Mouse (Mus musculus) cerebellum, adult 9-11 months (tissue): ENCODE measurements around the gene Chn2.
A peak's percentile ranks its signal among the peaks of the same experiment; 100 is the strongest.
"Not testable (repeated sequence)": the region's sequence is repeated elsewhere in the genome, so short reads cannot be mapped to it uniquely, and the experiment has no call there.

Source experiments
- DNase-seq: peaks from one replicate; pipeline ENCODE4 v3.0.0; 2022

The Chn2 gene

DNA sequence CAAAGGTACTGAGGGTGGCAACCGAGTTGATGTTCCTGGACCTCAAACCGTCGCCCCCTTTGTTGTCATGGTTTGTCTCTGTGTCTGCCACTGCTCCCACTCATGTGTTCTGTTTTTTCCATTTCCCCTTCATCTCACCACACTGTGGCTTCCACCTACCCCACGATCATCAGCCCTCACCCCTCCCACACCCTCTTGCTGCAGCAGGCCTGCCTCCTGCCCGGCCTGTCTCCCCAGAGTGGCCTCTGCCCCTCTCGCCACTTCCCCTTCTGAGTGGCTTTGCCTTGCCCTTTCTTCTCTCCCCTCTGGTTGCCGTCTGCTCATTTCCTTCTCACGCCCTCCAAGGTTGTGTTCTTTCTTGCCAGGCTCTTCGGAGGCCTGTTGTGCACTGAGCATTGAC, 123.4 kb downstream of the Chn2 start:
- DNase-seq = no peak

DNA sequence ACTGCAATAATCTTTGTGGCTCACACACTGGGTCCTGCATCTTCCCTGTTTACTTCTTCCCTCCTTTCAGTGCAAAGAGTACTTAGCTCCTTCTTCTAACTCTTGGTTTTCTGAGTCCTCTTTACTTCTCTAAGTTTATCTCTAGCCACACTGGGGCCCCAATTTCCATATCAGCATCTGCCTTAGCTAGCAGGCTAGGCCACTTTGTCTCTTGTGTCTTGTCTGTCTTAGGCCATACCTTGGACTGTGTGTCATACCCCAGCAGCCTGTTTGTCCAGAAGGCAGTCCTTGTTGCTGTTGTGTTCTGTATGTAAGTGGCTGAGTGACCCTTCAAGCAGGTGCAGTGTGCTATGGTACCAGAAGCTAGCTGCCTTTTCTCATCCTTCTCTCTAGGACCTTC, 124.3 kb downstream of the Chn2 start:
- no peak for DNase-seq

DNA sequence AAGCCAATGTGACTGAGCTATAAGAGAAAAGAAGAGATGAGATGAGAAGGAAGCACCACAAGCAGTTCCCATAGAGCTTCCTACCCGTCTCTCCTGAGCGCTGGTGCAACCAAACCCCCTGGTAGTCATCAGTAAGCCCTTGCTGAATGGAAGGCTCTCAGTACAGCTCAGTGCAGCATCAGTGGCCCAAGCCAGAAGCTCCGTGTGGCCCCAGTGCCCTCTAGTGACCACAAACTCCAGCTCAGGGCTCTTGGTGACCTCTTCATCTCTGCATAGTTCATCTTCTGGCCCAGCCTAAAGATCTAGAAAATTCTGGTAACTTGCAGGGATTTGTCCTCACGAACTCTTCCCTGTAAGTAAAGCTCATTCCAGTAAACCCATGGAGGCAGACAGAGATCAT, 125.4 kb downstream of the Chn2 start:
- DNase-seq = peak; percentile 72

DNA sequence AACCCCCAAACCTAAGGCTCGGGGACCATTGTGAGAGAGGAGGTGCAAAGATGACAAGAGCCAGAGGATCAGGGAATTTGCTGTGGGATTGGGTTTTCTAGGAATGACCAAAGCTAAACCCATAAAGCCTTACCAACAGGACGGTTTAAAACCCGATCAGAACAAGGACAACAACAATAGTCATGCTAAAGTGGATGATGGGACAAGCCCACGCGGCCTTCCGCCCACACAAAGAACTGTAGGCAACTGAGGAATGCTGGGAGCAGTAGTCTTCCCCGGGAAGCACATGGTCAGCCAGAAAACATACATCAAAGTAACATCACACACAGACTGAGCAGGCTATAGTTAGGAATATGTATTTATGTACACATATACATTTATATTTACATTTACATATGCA, 125.9 kb downstream of the Chn2 start:
- DNase-seq = no peak

DNA sequence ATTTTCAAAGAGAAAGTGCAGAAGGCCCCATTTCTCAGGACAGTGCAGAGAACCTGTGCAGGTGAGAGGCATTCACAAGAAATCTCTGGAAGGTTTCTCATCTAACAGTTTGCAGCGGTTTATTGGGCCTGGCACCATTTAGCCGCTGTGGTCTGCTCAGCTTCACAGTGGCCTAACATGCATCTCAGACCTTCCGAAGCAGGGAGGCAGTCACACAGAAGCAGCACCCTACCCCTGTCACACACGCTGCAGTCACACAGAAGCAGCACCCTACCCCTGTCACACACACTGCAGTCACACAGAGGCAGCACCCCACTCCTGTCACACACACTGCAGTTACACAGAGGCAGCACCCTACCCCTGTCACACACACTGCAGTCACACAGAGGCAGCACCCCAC, 126.5 kb downstream of the Chn2 start:
- no peak for DNase-seq

DNA sequence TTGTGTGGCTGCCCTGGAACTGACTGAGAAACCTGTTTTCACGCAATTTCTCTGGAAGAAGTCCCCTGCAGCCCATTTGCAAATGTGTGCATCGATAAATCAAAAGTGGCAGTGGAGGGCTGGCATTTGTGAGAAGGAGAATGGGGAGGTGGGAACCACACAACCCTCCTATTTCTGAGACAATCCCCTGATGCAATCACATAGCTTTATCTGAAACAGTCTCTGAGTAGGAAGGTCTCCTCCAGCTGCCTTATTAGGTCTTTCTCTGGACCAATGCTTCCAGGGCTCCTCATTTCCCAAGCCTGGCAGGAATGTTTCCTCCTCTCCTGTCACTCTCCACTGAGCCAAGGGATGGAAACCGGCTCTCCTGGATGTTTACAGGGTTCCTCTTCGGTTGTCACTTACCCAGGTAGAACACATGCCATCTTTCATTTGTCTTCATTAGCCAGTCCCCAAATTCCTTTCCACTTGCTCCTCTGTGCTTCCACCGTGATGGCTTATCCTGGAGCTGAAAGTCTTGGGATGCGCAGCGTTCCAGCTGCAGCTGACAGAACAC, 127.7 kb downstream of the Chn2 start:
- DNase-seq = no peak

DNA sequence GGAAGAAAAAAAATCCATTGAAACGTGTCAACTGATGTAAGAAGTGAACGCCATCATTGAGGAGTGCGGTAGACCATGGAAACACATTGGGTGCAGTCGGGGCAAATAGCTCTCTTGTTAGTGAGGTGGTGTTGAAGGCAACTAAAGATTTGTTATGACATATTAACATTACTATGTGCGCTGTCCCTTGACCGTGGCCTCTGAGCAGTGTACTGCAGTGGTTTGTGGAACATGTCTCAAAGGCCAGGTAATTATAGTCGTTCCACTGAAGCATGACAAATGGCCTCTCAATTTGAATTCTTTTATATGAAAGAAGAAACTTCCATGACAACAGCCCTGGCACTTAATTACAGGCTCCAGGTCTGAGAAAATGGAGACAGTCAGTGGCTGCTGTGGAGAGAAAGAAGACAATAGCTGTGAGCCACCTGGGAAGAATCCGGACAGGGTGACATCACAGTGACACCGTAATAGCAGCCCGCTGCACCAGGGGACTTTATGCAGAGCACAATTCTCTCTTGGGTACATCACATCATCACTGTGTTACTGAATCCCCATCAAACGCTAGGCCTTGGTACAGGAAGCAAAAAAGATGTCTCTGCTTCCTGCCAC, 131.0 kb downstream of the Chn2 start:
- DNase-seq = no peak

DNA sequence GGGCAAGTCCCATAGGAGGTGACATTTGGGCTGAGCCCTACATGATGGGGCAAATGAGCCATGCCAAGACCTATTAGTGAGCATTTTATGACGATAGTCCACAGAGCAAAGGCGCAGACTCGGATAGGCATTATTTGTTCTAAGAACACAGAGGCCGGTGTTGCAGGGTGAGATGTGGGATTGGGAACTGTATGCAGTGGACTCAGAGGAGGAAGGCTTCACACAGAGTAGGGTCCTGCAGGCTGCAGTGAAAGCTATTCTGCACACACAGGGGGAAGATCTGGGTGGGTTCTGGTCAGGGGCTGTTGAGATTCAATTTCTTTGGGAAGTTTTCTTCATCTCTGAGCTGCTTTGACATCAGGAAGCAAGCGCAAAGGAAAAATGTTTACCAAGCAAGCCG, 132.0 kb downstream of the Chn2 start:
- no peak for DNase-seq

DNA sequence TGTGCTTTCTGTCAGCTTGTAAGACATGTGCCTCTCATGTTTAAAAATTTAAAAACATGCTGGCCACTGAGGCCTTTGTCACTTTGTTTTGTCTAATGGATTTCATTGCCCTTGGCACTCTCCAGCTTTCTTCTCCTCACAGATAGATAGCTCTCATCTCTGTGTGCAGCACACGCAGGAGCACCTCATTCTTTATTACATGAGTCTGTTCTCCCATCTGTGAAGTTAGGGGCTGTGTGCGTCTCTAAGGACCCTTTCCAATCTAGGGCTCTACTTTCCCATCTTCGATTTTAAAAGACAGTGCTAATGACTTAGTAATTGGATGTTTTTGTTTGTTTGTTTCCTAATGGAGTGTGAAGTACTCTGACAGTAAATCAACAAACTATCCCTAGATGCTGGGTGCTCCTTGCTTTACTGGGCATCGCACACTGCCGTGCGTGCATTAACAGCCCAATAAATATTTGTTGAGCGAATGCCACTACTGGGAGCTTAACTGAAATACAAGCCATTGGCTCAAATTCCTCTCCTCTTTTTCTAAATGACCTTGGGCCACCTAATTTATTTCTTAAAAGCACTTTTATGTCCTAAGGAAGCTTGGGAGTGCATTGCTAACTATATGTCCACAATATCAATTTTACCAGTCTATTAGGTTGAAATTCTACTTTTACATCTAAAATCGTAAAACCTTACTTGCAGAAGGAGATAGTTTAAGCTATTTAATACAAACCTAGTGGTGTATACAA, 136.3 kb downstream of the Chn2 start:
- DNase-seq = no peak

DNA sequence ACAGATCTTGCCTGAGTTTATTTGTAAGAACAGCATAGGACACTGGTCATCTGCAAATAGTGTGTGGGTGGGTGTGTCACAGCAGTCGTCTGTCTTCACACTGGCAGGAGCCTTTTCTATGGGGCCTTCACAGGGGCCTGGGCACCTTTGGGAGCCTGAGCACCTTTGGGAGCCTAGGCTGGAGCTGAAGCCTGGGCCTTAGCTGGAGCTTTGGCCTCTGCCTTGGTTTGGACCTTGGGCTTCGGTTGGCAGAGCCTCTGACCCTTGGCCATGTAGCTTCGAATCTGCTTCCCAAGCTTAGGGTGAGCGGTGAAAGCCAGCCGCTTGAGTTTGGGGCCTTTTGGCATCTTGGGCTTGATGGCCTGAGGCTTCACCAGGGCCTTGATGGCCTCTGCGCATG, 137.7 kb downstream of the Chn2 start:
- DNase-seq = not testable (repeated sequence)

DNA sequence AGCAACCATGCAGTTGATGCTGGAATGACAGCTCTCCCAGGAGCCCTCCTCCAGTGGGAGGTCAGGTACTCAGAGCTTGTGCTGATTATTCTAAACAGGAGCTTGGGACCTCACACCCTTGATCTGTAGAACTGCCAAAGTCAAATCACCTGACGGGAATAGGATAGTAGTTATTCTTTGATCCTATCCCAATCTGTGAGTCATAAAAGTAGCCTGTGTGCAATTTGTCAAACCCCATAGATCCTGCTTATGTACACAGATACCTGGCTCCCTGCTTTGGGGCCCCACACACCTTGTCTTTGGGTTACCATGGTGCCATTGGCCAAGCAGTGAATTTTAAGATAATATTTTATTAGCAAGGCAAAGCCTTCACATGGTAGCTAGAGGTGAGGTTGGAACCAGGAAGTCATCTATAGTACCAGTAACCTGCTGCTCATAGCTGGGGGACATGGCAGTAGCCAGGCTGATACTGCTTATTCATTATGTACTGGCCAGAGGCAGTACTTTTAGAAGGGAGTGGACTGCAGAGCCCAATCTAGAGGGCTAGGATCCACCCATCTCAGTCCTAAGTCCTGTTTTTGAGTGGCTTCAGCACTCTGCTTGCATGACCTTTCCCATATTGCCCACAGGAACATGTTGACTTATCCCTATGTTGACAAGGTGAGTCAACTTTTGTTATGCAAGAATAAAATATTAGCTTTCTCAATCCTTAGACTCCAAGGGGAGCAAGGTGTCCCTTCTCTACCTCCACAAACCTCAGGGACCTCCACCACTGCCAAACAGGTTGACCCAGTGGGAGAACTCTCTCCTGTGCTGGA, 139.9 kb downstream of the Chn2 start:
- no peak for DNase-seq

DNA sequence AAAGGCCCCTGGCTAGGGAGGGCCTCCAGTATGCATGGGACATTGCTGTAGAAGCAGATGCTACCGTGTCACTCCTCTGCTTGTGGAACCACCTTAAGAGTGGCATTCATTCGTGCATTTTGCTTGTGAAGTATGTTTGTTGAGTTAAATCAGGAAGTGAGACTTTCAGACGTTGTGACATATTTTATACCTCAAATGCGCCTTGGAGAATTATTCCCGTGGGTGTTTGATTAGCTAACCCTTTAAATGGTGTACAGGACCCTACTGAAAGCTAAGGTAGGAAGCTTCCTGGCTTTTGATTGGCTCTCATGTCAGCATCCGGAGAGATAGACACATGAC, 140.5 kb downstream of the Chn2 start:
- DNase-seq = no peak

DNA sequence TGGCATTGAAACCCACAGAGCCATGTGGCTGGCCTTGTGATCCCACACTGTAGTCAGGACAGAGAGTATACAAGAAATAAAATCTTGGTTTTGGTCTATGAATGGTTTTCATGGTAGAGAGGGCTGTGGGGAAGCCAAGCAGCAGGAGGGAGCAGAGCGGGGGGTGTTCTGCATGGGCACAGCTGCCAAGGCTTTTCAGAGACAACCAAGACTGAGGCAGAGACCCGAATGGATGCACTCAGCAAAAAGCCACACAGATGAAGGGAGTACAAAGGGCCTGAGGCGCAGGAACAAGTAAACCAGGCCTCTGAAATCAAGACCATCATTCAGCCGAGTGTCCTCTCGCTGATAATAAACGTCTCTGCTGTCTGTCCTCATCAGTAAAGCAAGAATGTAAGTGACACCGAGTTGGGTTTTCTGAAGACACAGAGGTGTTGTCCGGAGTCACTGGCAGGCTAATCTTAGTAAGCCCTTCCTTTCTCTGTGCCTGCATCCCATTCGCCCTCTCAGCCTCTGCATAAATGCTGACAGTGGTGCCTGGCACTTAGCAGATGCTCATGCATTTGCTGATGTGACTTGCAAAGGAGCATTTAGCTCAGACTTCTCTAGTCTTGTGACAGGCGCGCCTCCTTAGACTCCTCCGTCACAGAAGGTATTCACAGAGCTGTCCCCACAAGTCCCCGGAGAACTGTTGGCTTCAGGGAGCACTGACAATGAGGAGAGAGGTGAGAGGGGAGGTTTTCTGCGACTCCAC, 144.6 kb downstream of the Chn2 start:
- DNase-seq = no peak

DNA sequence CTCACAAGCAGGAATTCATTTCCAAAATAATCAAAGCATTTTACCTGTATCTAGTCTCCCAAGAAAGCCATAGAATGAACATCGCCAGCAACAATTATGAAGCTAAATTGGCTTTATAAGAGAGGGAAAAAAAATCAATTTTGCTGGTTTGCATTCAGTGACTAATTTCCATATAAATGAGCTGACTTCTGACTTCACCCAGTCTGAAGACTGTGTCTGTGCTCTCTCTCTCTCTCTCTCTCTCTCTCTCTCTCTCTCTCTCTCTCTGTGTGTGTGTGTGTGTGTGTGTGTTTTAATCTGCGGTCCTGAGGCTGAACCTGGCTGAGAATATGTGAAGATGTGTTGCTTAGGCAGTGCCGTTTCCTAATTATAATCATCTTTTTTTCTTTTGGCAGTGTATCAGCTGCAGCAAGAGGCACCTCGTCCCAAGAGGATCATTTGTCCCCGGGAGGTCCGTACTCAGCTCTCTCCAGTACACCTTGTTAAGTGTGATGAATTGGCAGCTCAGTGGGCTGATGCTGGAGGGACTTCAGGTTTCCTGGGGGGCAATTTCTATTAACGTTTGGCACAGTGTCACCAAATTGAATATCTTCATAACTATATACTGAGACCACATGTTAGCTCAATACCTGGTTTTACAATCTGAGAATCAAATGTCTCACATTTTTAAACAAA, 154.4 kb downstream of the Chn2 start:
- DNase-seq = no peak

DNA sequence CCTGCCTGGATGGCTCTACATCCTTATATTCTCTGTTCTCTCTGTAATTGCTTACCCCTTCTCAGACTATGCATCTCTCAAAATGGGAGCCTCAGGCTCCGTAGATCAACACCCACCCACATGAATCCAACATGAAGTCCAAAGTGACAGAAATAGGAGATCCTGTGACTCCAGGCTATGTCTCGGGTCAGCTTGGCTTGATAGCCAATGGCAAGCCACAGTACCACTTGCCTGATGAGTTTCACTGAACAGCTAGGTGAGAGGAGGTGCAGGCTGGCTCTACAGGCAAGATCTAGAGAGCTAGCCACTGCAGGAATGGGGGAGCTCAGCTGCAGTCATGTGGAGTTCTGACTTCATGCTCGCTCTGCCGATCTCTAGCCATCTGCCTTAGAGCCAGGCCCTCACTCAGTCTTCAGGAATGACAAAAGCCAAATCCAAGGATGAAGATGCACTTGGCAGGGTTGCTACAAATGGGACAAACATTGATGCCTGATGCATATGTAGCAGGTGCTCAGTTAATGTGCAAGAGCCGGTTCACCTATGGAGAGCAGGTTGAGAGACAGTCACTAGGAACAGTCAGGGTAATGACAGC, 158.6 kb downstream of the Chn2 start:
- peak; percentile 52 for DNase-seq

DNA sequence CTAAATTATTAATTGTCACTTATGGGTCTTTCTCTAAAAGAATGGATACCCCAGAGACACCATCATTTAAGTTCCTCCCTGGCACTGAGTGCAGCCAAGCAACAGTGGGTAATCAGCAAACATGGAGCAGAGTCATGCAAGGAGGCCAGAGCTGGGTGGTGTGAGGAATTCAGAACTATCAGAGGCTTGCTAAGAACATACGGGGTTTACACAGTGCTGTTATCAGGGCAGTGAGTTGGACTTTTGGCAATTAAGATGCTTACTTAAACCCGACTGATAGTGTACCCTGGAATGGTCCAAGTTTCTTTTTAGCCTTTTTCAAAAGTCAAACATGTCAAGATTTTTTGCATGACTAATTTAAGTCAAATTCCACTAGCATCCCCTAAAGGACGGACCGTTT, 160.2 kb downstream of the Chn2 start:
- DNase-seq = no peak

DNA sequence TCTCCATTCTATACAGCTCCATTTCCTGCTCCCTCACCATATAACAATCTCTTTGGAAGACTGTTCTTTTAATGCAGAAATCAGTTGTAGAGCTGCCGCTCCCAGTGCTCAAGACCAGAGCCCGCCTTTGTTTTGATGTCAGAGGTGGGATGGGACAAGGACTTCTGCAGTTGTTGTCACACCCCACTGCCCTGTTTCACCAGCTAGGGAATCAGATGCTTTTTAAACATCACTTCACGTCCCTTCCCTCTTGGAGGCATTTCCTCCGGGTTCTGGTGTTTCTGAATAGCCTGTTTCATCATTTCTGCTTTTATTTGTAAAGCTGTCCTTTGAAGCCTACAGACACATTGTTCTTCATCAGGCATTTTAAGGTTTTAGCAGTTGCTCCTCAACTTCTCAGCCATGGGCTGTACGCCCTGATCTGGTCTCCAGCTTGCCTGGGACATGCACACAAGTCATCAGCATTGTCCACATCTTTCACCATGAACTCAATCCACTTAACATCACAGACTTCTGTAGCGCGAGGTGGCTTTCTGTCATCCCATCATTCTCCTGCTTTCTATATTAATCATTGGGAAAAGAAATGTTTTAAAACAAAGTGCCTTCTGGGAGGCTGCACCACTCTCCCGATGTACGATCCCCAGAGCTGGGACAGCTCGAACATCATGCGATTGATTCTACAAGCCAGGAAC, 160.8 kb downstream of the Chn2 start:
- DNase-seq = no peak

DNA sequence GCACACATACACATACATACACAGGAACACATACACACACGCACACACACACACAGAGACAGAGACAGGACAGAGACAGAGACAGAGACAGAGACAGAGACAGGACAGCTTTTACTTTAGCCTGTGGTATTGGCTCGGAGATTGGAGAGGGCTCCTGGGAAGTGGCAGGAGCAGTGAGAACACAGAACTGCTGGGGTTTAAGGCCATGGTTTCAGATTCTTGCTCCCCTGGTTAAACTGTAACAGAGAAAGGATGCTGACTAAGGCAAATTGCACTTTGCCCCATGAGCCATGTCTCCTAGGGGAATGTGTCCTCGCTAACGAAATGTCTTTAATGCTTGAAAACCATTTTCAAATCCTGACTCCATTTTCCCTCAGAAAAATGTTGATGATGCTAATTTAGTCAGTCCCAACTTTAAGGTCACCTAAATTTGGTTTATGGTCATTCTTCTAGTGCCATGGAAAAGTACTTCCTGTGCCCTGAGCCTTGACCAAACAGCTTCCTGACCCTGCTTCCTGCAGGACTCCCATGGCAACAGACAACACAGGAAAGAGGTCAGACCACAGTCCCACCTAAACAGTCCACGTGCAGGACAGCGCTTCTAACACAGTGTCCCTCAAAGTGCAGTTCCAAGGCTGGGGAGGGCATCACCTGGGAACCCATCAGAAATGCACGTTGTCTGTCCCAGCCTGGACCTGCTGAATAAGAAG, 163.1 kb downstream of the Chn2 start:
- no peak for DNase-seq

DNA sequence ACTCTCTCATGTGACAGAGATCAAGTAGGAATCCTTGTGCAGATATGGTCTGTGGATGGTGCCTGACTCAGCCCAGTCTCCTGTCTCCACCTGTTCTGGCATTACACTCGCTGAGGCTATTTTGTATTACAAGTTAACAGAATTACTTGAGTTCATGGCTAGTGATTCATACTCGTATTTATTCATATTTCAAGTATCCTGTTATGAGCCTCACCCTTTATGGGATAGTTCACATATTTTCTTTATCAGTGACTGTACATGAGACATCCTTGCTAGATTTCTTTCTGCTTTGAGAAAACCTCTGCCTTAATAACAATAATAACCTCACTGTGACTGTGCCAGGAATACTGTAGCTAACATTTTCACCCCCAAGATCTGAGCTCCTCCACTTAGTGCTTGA, 164.0 kb downstream of the Chn2 start:
- DNase-seq = no peak

DNA sequence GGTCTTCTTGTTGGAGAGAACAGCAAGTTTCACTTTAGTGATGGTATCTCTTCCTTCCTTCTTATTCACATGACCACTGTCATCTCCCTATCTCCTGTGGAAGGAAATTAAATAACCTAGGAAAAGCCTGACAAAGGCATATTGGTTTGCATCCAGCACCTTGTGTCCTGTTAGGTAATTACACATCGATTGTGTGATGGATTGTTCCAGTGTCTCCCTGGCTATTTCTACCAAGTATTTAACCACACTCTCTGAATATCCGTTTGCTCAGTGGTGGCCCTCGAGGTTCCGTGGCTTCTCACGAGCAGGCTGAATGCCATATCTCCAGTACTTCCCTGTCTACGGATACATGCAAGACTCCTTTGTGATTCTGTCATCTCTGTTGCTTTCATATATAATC, 164.6 kb downstream of the Chn2 start:
- DNase-seq = no peak

DNA sequence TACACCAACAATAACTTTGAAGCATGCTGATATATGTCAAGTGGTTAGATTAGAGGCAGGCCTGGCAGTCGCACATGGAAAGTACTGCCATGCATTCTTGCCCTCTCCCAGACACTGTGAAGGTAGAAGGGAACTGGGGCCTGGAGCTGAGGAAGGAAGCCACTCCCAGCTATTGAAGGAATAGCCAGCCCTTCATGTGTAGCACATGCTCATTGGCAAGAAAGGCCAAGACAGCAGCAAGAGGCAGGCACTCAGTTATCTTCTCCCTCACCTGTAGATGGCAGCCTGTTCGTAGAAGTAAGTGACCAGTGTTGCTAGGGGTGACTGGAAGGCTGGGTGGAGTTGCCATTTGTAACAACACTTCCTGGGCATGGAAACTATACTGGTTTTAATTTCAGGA, 165.6 kb downstream of the Chn2 start:
- no peak for DNase-seq
